Mouse (Mus musculus) midbrain, embryonic 13.5 days (tissue): ENCODE data around the gene Tmem217. TPM values are rescaled to one million over a fixed set of nuclear protein-coding genes. Genes with fewer than 3 reads are reported as not detected.

Source experiments
- ATAC-seq: fragments of 200-750 bp; cut with Nextera tagmentation; 2 replicates; pipeline ENCODE4 v1.8.0; 2017; ENCODE audit warnings: mild to moderate bottlenecking, moderate TSS enrichment, moderate library complexity
- H3K27ac ChIP-seq: fragments of 300-500 bp; sonication (generic); 2 replicates; pipeline ENCODE4 v1.5.1; 2015; ENCODE audit warnings: inconsistent platforms, mild to moderate bottlenecking, moderate library complexity
- H3K27me3 ChIP-seq: fragments of 300-500 bp; sonication (generic); 2 replicates; pipeline ENCODE4 v1.6.1; 2015; ENCODE audit warnings: mild to moderate bottlenecking, inconsistent platforms
- H3K36me3 ChIP-seq: fragments of 300-500 bp; sonication (generic); 2 replicates; pipeline ENCODE4 v1.6.1; 2015; ENCODE audit warnings: mild to moderate bottlenecking, inconsistent platforms
- H3K4me1 ChIP-seq: fragments of 300-500 bp; sonication (generic); replicated peaks from 2 replicates; pipeline ENCODE4 v1.6.1; 2015; ENCODE audit warnings: inconsistent platforms
- H3K4me2 ChIP-seq: fragments of 300-500 bp; sonication (generic); replicated peaks from 2 replicates; pipeline ENCODE4 v1.6.1; 2015; ENCODE audit warnings: moderate library complexity, mild to moderate bottlenecking, inconsistent platforms
- H3K4me3 ChIP-seq: fragments of 300-500 bp; sonication (generic); replicated peaks from 2 replicates; pipeline ENCODE4 v1.5.1; 2015; ENCODE audit warnings: mild to moderate bottlenecking, inconsistent platforms
- H3K9ac ChIP-seq: fragments of 300-500 bp; sonication (generic); replicated peaks from 2 replicates; pipeline ENCODE4 v1.6.1; 2015; ENCODE audit warnings: mild to moderate bottlenecking, inconsistent platforms
- H3K9me3 ChIP-seq: fragments of 300-500 bp; sonication (generic); 2 replicates; pipeline ENCODE4 v1.6.1; 2016; ENCODE audit warnings: mild to moderate bottlenecking, inconsistent platforms
- WGBS: fragments of 180-500 bp; shearing (Covaris S2); methylation state at CpG from one replicate; pipeline ENCODE4 v1.1.7; 2015; 5-methylcytosine and 5-hydroxymethylcytosine counted together
- microRNA-seq: library from miRNA; unstranded; fragments of <30 nt; microRNA quantifications from one replicate; pipeline ENCODE4, GENCODE M21; 2016
- polyA plus RNA-seq: library from polyadenylated mRNA; unstranded; fragments of >200 nt; fragmentation: Nextera tagmentation; extraction: Ambion mirVana; gene quantifications from 2 replicates; pipeline ENCODE4 v1.2.1, GENCODE M21; 2015

The Tmem217 gene
- polyA plus RNA-seq, 1 experiment from 2014 or later: 2.2 TPM

DNA sequence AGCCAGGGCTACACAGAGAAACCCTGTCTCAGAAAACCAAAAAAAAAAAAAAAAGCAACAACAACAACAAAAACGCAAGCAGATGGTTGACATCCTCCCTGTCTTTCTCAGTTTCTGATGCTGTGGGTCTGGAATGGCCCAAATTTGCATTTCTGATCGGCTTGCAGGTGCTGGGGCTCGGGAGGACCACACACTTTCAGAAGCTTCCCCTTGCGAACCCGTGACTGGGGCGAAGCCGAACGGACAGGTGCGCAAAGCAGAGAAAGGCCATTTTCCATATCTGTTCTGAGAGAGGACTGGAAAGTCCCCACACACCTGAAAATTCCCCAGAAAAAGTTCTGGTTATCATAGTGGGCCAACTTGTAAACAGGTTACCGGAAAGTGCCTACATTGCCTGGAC, 74.8 kb downstream of the Tmem217 start:
- no peaks in the 10 kb centered on the region for H3K4me1 ChIP-seq
- no peaks in the 10 kb centered on the region for H3K36me3 ChIP-seq
- H3K4me3 ChIP-seq: no peak overlapping the region
- H3K9ac ChIP-seq: no peak overlapping the region
- no peak overlapping the region for H3K27ac ChIP-seq
- H3K4me2 ChIP-seq: no peak overlapping the region
- no peak for ATAC-seq
- 87% methylated on average over 10 of the region's 10 CpGs for WGBS
- no peaks in the 10 kb centered on the region for H3K27me3 ChIP-seq
- H3K9me3 ChIP-seq: no peaks in the 10 kb centered on the region

DNA sequence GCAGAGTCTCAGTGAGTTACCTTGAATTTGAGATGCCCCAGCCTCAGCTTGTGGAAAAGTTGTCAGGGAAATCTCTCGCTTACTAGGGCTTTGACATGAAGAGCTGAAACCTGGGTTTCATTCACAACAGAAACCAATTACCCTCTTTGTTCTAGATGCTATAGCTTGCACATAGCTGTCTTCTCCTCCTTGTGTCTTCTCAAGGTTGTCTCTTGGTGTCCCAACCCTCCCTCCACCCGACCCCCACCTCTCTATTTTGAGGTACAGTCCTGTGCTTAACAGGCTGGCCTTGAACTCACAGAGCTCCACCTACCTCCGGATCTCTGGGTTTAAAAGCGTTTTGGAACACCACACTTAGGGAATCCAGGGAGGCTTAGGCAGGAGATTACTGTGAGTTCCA, 75.7 kb downstream of the Tmem217 start:
- Histone ChIP-seq H3K4me3 (no peak overlapping the region), H3K36me3 (no peaks in the 10 kb centered on the region), H3K9ac (no peak overlapping the region), H3K9me3 (no peaks in the 10 kb centered on the region), H3K27me3 (no peaks in the 10 kb centered on the region), H3K27ac (no peak overlapping the region), H3K4me2 (no peak overlapping the region), H3K4me1 (no peaks in the 10 kb centered on the region)
- ATAC-seq: no peak
- WGBS: 77% methylated on average over 4 of the region's 4 CpGs

Small RNAs within 50 kb of the gene (microRNA-seq; reads per million reads assigned to microRNA genes)
- not detected for gene Mir7667

Other genes with a start within 250 kb of the Tmem217 start
- gene Pi16, start 234.7 kb downstream of the Tmem217 start, polyA plus RNA-seq: 1.9 and 2.2 TPM in 2 replicates
- 398 and 461 TPM in 2 replicates for gene Mtch1, start 204.5 kb downstream of the Tmem217 start, polyA plus RNA-seq
- gene Fgd2, start 191.5 kb downstream of the Tmem217 start, polyA plus RNA-seq: 3.2 and 3.3 TPM in 2 replicates
- gene Pim1, start 61.6 kb downstream of the Tmem217 start, polyA plus RNA-seq: 13.4 and 15.4 TPM in 2 replicates
- not detected in 2 replicates for gene Gm17657, start 2.7 kb downstream of the Tmem217 start, polyA plus RNA-seq
- gene Tbc1d22b, start 2.6 kb downstream of the Tmem217 start, polyA plus RNA-seq: 22.1 and 26.1 TPM in 2 replicates
- 87.3 and 94.9 TPM in 2 replicates for gene Rnf8, start 62.4 kb upstream of the Tmem217 start, polyA plus RNA-seq
- 3.0 and 3.1 TPM in 2 replicates for gene Gm28043, start 62.5 kb upstream of the Tmem217 start, polyA plus RNA-seq
- gene Cmtr1, start 108.2 kb upstream of the Tmem217 start, polyA plus RNA-seq: 138 and 150 TPM in 2 replicates
- gene Ccdc167, start 164.7 kb upstream of the Tmem217 start, polyA plus RNA-seq: 11.4 and 12.0 TPM in 2 replicates